Mouse (Mus musculus): Measurements from ENCODE around the gene Lefty2.

Gene Lefty2

GRCm38 (mm10) chr1:180945001-180945980, 52.4 kb downstream of the Lefty2 start:
- in situ Hi-C loops (cut with MboI; ENCODE audit: low pct_unique_long_range_greater_than_20kb in 1 of 2, low sequenced_read_pairs in 2 of 2, unreplicated experiment in 1 of 2) = no loop called here

GRCm38 (mm10) chr1:180946448-180946847, 53.5 kb downstream of the Lefty2 start:
- in situ Hi-C loops (cut with MboI; ENCODE audit: low pct_unique_long_range_greater_than_20kb in 1 of 2, low sequenced_read_pairs in 2 of 2, unreplicated experiment in 1 of 2) = no loop called here
